Mouse (Mus musculus) 3134 (cell line): ENCODE results near the gene Troap.

Experiments used
- DNase-seq: peaks from one replicate; pipeline ENCODE4 v3.0.0-alpha.2; 2011; ENCODE audit warnings: low spot score; ENCODE audit not compliant: insufficient read length; ENCODE audit errors: extremely low read depth

The Troap gene

GRCm38 (mm10) chr15:99111809-99112208 is 37.4 kb downstream of the Troap start:
- no peak for DNase-seq

GRCm38 (mm10) chr15:99112843-99113395 is 38.5 kb downstream of the Troap start:
- no peak for DNase-seq

DNA sequence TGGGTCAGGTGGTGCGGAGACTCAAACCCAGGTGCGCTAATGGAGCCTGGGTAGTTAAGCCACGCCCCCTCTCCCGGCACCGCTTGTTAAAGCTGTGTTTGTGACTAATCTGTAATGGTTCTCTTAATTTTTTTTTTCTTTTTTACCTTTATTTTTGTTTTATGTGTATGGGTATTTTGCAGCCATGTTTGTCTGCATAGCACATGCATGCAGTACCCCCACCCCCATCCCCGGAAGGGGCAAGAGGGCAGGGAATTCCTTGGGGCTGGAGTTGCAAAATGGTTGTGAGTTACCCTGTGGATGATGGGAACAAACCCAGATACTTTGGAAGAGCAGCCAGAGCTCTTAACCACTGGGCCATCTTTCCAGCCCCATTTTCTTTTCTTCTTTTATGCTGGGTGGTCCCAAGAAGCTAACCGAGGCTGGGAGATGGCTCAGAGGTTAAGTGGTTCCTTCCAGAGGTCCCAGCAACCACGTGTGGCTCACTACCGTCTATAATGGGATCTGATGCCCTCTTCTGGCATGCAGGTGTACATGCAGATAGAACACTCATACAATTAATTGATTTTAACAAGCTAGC is 39.1 kb downstream of the Troap start:
- peak; percentile 43 for DNase-seq

GRCm38 (mm10) chr15:99114312-99115064 is 40.1 kb downstream of the Troap start:
- no peak for DNase-seq

GRCm38 (mm10) chr15:99115065-99115423 is 40.7 kb downstream of the Troap start:
- no peak for DNase-seq

DNA sequence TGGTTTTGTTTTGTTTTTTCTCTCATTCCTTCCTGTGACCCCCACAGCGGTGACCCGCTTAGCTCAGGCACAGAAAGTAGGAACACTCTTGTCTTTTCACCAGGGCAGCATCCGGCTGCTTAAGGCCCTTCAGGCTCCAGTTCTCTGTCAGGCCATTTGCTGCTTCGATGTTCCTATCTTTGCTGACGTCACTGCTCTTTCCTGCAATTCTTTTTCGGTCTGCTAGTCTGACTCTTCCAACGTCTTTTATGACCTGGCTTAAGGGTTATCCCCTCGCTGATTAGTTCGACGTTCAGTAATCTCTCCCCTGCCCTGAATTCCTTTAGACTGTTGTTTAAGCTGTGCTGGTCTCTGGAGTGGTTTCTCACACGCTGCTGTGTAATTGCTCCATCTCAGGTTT is 42.2 kb downstream of the Troap start:
- DNase-seq = no peak

DNA sequence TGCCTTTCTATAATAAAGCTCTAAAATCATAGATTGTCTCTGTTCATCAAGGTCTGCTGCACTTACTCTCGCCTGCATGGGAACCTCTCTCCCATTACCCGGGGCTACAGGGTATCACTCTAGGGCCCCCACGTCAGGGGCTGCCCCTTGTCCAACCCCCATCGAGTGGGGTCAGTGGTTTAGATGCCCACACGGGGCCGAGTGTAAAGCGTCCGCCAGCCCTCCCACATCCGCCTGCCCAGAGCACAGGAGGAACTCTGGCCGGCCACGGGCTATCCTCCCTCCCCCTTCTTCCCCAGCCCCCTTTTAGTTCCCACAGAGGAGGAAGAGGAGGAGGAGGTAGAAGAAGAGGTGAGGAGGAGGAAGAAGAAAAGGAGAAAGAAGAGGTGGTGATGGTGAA is 46.4 kb downstream of the Troap start:
- no peak for DNase-seq

GRCm38 (mm10) chr15:99122642-99123041 is 48.3 kb downstream of the Troap start:
- no peak for DNase-seq

DNA sequence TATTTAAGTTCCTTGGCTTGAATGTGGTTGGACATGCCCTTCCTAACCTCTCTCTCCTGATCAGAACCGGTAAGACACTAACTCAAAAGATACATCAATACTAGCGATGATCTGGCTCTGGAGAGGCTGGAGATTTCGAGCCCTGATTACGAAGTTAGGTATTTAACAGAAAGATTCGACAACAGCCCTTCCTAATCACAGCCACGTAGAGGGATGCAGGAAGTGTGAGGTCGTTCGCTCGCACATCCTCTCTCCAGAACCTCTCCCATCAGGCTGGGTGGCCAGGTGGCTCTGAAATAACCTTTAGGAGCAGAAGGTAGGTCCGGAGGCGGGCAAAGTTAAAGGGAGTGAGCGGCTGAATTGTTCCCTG is 51.3 kb downstream of the Troap start, which contains the start of gene Spats2:
Spats2 (plus strand) TSS at position 206 of the 370 bp plus-strand sequence.
- no peak for DNase-seq

DNA sequence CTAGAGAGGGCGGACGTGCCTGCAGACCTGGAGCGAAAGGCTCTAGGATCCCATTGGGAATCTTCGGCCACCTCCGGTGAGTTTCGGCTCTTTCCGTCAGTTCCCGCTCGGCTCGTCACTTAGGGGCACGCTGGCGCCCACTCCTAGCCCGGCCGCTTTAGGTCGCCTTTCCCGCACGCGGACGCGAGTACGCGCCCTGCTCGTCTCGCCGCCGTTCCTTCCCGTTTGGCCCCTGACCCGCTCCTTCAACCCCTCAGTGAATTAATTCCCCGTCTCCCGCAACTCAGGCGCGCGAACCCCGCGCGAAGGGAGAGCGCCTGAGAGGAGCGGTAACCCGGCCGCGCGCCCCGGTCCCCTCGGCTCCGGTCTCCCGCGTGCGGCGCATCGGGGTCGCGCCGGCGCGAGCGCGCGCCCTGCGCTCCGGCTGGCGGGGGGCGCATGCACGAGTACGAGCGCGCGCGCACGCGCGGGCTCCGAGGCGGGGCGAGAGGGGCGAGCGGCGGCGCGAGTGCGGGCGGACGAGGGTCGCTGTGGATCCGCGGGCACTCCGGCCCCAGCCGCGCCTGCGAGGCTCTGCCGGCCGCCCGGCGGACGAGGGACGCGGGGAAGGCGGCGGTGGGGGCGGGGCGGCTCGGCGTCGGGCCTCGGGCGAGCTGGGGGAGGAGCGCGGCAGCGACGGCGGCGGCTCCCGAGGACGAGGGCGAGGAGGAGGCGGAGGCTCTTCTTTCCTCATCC is 51.9 kb downstream of the Troap start:
- peak; percentile 90 for DNase-seq

- DNase-seq = peak; percentile 72
These were observed 52.5 kb downstream of the Troap start for GRCm38 (mm10) chr15:99126816-99127365.

DNA sequence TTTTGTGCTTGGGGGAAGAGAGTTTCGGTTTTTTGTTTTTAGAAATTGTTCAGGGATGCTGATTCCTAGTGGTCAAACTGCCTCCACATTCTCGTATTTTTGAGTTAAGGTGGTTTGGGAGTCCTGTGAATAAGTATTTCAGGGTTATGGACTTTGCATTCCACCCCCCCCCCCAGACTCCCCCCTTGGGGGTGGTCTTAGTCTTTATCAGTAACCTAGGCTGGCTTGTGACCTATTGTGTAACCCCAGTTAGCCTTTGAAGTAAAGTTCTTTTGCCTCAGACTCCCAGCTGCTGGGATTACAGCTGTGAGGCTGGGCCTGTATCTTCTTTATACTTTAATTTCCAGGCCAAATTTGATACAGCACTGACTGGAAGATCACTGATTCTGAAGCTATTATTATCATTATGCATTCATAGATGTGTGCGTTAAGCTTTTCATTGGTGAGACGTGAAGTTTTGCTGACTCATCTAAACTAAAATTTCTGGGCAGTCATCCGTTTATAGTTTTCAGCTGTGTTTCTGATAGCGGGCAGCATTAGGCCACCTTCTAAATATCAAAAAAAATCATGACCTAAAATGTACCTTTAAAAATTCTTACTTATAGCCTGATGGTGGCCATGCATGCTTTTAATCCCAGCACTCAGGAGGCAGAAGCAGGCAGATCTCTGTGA is 53.6 kb downstream of the Troap start:
- no peak for DNase-seq

DNA sequence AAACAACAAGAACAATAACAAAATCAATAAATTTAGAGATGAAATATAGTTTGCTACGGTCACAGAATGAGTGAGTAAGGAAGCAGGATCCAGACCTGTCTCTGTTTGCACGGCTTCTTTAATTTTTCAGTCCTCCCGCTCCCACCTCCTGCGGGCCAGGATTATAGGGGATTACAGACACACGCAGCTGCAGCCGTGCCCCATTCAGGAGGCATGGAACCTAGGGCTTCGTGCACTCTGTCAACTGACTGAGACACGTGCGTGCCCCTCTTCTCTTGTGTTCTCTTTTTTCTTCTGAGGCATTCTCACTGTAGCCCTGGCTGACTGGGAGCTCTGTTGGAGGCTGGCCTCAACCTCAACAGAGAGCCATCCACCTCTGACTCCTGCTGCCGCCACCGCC is 55.1 kb downstream of the Troap start:
- no peak for DNase-seq

GRCm38 (mm10) chr15:99129956-99130910 is 55.9 kb downstream of the Troap start:
- DNase-seq = no peak
